Mouse (Mus musculus) adrenal gland, postnatal 25 days (tissue): Measurements from ENCODE around the gene Tinf2. TPM values are rescaled to one million over a fixed set of nuclear protein-coding genes. Genes with fewer than 3 reads are reported as not detected.

Experiments used
- DNase-seq: peaks from one replicate; pipeline ENCODE4 v3.0.0; 2021; ENCODE audit warnings: mixed read lengths
- total RNA-seq: library from RNA; stranded (reverse); gene quantifications from 2 replicates; pipeline ENCODE4 v1.2.3, GENCODE M21; 2021

Tinf2 gene
- total RNA-seq, 1 experiment from 2014 or later = 30.0 TPM

DNA sequence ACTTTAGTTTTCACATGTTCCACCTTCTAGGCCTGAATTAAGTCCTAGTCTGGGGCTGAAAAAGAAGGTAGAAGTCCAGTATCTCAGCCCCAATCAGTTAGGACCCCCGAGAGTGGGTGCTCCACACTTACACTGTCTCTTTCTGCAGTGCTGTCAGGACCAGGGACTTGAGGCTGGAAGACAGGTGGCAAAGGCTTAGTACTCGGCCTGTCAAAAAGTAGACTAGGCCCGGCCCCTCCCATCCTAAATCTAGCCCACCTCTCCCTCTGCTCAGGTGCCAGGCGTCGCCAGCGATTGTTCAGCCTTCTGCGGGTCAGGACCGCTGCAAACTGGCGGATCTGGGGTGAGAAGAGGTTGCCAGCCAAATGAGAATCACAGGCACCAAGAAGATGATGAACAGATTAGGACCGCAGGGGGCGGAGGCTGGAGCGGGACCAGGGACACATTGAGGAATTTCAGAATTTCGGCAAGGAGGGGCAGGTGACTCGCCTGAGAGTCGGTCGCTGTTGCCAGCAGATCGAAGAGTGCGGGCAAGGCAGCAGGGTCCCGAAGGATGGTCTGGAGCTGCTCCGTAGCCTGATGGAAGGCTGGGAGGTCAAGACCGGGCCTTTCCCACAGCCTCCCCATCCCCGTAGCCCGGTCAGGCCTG is 46.6 kb downstream of the Tinf2 start:
- peak; percentile 33 for DNase-seq

- peak; percentile 65 for DNase-seq
Observed at GRCm38 (mm10) chr14:55629312-55629711, 52.3 kb downstream of the Tinf2 start.

DNA sequence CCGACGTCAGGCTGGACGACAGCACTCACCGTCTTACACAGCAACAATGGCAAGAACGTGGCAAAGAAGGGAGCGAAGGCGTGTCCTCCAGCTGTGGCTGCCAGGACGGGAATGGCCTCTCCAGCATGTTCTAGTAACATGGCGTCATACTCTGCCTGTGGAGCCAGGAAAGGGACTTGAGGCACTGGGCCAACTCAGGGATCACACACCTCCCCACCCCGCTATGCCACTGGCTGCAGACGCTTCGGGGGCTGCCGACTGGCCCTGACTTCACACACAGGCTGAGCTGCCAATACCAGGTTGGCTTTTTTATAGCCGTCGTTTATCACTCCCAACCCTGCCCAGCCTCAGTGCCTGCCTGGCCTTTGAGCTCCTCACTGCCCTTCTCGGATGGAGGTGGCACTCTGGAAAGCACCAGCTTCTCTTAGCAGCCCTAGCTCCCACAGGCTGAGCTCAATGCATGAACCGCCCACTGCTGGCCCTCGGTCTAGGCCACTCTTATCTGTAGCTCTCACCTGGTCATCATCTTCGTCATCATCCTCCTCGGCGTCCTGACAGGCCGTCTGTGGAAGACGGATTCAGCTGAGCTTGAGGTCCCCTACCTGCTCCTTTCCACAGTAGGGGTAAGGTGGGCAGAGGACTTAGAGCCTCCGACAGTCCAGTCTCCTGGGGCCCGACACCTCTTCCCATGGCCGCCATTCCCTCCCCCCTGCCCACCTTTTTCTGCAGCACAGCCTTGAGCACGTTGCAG is 53.4 kb downstream of the Tinf2 start:
- DNase-seq = no peak

Other genes starting within 250 kb of the Tinf2 start
- 83.7 and 89.8 TPM in 2 replicates for gene Dhrs4, start 203.1 kb downstream of the Tinf2 start, total RNA-seq
- gene Carmil3, start 191.2 kb downstream of the Tinf2 start, total RNA-seq = 7.3 and 9.6 TPM in 2 replicates
- 0.12 TPM in 1 of 2 replicates, not detected in the other for gene Cpne6, start 171.4 kb downstream of the Tinf2 start, total RNA-seq
- not detected in 2 replicates for gene Nrl, start 156.8 kb downstream of the Tinf2 start, total RNA-seq
- 33.9 and 46.2 TPM in 2 replicates for gene Pck2, start 141.6 kb downstream of the Tinf2 start, total RNA-seq
- 131 and 160 TPM in 2 replicates for gene Dcaf11, start 121.8 kb downstream of the Tinf2 start, total RNA-seq
- gene A730061H03Rik, start 121.4 kb downstream of the Tinf2 start, total RNA-seq = 2.6 TPM in 1 of 2 replicates, not detected in the other
- 1.7 and 2.6 TPM in 2 replicates for gene Fitm1, start 106.2 kb downstream of the Tinf2 start, total RNA-seq
- gene Psme1, start 103.7 kb downstream of the Tinf2 start, total RNA-seq = 328 and 383 TPM in 2 replicates
- gene Emc9, start 96.5 kb downstream of the Tinf2 start, total RNA-seq = 34.5 and 61.6 TPM in 2 replicates
- 357 and 368 TPM in 2 replicates for gene Psme2, start 90.7 kb downstream of the Tinf2 start, total RNA-seq
- gene Rnf31, start 90.1 kb downstream of the Tinf2 start, total RNA-seq = 37.4 and 49.3 TPM in 2 replicates
- 24.2 and 24.8 TPM in 2 replicates for gene Irf9, start 78.2 kb downstream of the Tinf2 start, total RNA-seq
- gene Rec8, start 63.8 kb downstream of the Tinf2 start, total RNA-seq = 13.6 TPM in 2 replicates
- 100 and 141 TPM in 2 replicates for gene Ipo4, start 45.9 kb downstream of the Tinf2 start, total RNA-seq
- gene Gm49378, start 43.9 kb downstream of the Tinf2 start, total RNA-seq = 2.4 and 2.5 TPM in 2 replicates
- 81.1 and 98.6 TPM in 2 replicates for gene Tm9sf1, start 38.0 kb downstream of the Tinf2 start, total RNA-seq
- gene Tssk4, start 31.6 kb downstream of the Tinf2 start, total RNA-seq = 2.6 and 2.9 TPM in 2 replicates
- gene Mdp1, start 21.3 kb downstream of the Tinf2 start, total RNA-seq = 73.5 and 88.6 TPM in 2 replicates
- 28.0 and 32.2 TPM in 2 replicates for gene Gmpr2, start 9.9 kb downstream of the Tinf2 start, total RNA-seq
- gene Nedd8, start 9.7 kb downstream of the Tinf2 start, total RNA-seq = 347 and 352 TPM in 2 replicates
- gene Tgm1, start 32.1 kb upstream of the Tinf2 start, total RNA-seq = not detected in 2 replicates
- 23.7 and 28.1 TPM in 2 replicates for gene Rabggta, start 40.4 kb upstream of the Tinf2 start, total RNA-seq
- gene Dhrs1, start 63.9 kb upstream of the Tinf2 start, total RNA-seq = 75.8 and 77.4 TPM in 2 replicates
- gene Nop9, start 63.9 kb upstream of the Tinf2 start, total RNA-seq = 20.9 and 24.4 TPM in 2 replicates
- 0.79 and 2.9 TPM in 2 replicates for gene Cideb, start 76.6 kb upstream of the Tinf2 start, total RNA-seq
- 0.12 TPM in 1 of 2 replicates, not detected in the other for gene Ltb4r2, start 79.6 kb upstream of the Tinf2 start, total RNA-seq
- not detected in 2 replicates for gene Ltb4r1, start 84.1 kb upstream of the Tinf2 start, total RNA-seq
- 8.0 and 10.2 TPM in 2 replicates for gene Adcy4, start 102.3 kb upstream of the Tinf2 start, total RNA-seq
- 2.9 and 3.6 TPM in 2 replicates for gene Ripk3, start 107.0 kb upstream of the Tinf2 start, total RNA-seq
- 19.9 and 30.5 TPM in 2 replicates for gene Nfatc4, start 141.3 kb upstream of the Tinf2 start, total RNA-seq
- gene Nynrin, start 172.2 kb upstream of the Tinf2 start, total RNA-seq = 10.7 and 13.5 TPM in 2 replicates
- 0.15 and 0.24 TPM in 2 replicates for gene Cbln3, start 202.6 kb upstream of the Tinf2 start, total RNA-seq
- 21.6 and 25.5 TPM in 2 replicates for gene Khnyn, start 203.1 kb upstream of the Tinf2 start, total RNA-seq
- 58.1 and 62.6 TPM in 2 replicates for gene Sdr39u1, start 218.5 kb upstream of the Tinf2 start, total RNA-seq